Mouse (Mus musculus) lung, embryonic 16.5 days (tissue): ENCODE measurements around the gene Fam213a. TPM values are rescaled to one million over a fixed set of nuclear protein-coding genes. Genes with fewer than 3 reads are reported as not detected.

ENCODE experiments used
- ATAC-seq: fragments of 200-750 bp; cut with Nextera tagmentation; 2 replicates; pipeline ENCODE4 v1.8.0; 2017; ENCODE audit warnings: low read depth, mild to moderate bottlenecking, moderate library complexity
- H3K27ac ChIP-seq: fragments of 300-500 bp; sonication (generic); 2 replicates; pipeline ENCODE4 v1.5.1; 2014; ENCODE audit warnings: mild to moderate bottlenecking, control low read depth, low read length
- H3K27me3 ChIP-seq: fragments of 300-500 bp; sonication (generic); 2 replicates; pipeline ENCODE4 v1.6.1; 2014; ENCODE audit warnings: low read depth, low read length, mixed read lengths; ENCODE audit not compliant: control insufficient read depth, insufficient read depth
- H3K36me3 ChIP-seq: fragments of 300-500 bp; sonication (generic); 2 replicates; pipeline ENCODE4 v1.6.1; 2014; ENCODE audit warnings: low read length; ENCODE audit not compliant: control insufficient read depth, insufficient read depth
- H3K4me1 ChIP-seq: fragments of 300-500 bp; sonication (generic); replicated peaks from 2 replicates; pipeline ENCODE4 v1.6.1; 2014; ENCODE audit warnings: low read length, mixed read lengths; ENCODE audit not compliant: control insufficient read depth, insufficient read depth
- H3K4me2 ChIP-seq: fragments of 300-500 bp; sonication (generic); 2 replicates; pipeline ENCODE4 v1.6.1; 2014; ENCODE audit warnings: low read depth, low read length, control low read depth
- H3K4me3 ChIP-seq: fragments of 300-500 bp; sonication (generic); 2 replicates; pipeline ENCODE4 v1.5.1; 2014; ENCODE audit warnings: mild to moderate bottlenecking, low read length, control low read depth
- H3K9ac ChIP-seq: fragments of 300-500 bp; sonication (generic); 2 replicates; pipeline ENCODE4 v1.6.1; 2014; ENCODE audit warnings: low read length, control low read depth
- H3K9me3 ChIP-seq: fragments of 300-500 bp; sonication (generic); 2 replicates; pipeline ENCODE4 v1.6.1; 2016; ENCODE audit warnings: low read length; ENCODE audit not compliant: control insufficient read depth
- WGBS: fragments of 180-500 bp; shearing (Covaris S2); extraction: QIAGEN DNeasy Blood & Tissue Kit; methylation state at CpG from one replicate; pipeline ENCODE4 v1.1.7; 2014; 5-methylcytosine and 5-hydroxymethylcytosine counted together
- polyA plus RNA-seq: library from polyadenylated mRNA; unstranded; fragments of >200 nt; fragmentation: Nextera tagmentation; extraction: Ambion mirVana; gene quantifications from 2 replicates; pipeline ENCODE4 v1.2.1, GENCODE M21; 2015

Gene Fam213a
- polyA plus RNA-seq, 1 experiment from 2014 or later, result 132 TPM

DNA sequence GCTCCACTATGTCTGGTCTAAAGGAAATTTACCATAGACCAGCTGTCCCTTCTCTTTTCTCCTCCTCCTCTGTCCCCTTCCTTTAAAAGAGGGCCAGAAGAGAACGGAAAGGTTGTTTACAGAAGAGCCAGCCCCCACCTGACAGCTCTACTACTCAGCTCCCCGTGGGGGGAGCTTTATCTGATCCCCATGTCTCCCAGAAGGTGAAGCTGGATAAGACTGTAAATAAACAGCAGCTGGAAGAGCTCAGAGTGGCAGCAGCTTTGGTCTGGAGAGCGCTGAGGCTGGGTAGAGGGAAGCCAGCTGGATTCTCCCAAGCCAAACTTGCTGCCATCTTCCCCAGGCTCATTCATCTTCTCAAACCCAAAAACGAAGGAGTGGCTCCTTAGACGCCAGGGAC is 5.9 kb downstream of the Fam213a start:
- 11% methylated on average over 5 of the region's 5 CpGs for WGBS
- Histone ChIP-seq H3K4me1 (peaks cover 58% of the 10 kb centered on the region), H3K27me3 (no peaks in the 10 kb centered on the region), H3K4me3 (peak overlapping the region; percentile 17), H3K9me3 (no peaks in the 10 kb centered on the region), H3K36me3 (no peaks in the 10 kb centered on the region), H3K4me2 (peak overlapping the region; percentile 40), H3K9ac (0 out of 2 replicates have a peak overlapping the region, but pooled peaks have one; percentile 17), H3K27ac (peak overlapping the region; percentile 90)
- peak; percentile 90 for ATAC-seq

DNA sequence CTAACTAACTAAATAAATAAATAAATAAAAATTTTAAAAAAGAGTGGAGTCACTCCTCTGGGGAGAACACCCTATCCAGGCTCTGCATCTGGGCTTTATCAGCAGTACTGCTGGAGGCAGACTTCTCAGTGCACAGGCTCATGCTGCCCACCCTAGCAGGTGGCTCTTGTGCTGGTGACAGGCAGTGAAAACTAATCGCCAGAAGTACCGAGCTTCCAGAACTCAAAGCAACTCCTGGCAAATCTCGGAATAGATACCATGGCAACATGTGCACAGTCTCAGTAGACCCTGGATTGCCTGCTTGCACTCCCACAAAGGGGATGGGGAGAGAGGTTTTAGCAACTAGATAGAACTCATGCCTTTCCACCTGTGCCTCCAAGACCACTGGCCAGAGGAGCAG is 6.7 kb downstream of the Fam213a start:
- no peaks in the 10 kb centered on the region for H3K27me3 ChIP-seq
- no peak for ATAC-seq
- H3K9ac ChIP-seq, result no peak overlapping the region
- peaks cover 58% of the 10 kb centered on the region for H3K4me1 ChIP-seq
- H3K4me2 ChIP-seq, result peak overlapping the region; percentile 40
- WGBS, result 18% methylated on average over 3 of the region's 3 CpGs
- no peaks in the 10 kb centered on the region for H3K36me3 ChIP-seq
- peak overlapping the region; percentile 12; the same call in 1 of the 2 replicates for H3K4me3 ChIP-seq
- H3K9me3 ChIP-seq, result no peaks in the 10 kb centered on the region
- H3K27ac ChIP-seq, result peak overlapping the region; percentile 90

- Histone ChIP-seq H3K36me3 (peaks cover 4% of the 10 kb centered on the region; the same call in 1 of the 2 replicates), H3K9ac (no peak overlapping the region), H3K27ac (no peak overlapping the region), H3K27me3 (no peaks in the 10 kb centered on the region), H3K4me2 (peak overlapping the region; percentile 40), H3K4me1 (peaks cover 58% of the 10 kb centered on the region), H3K9me3 (no peaks in the 10 kb centered on the region), H3K4me3 (no peak overlapping the region)
- 82% methylated on average over 10 of the region's 10 CpGs for WGBS
- no peak for ATAC-seq
These were observed 7.3 kb downstream of the Fam213a start for GRCm38 (mm10) chr14:41006263-41006662.

GRCm38 (mm10) chr14:41005716-41006115 is 7.9 kb downstream of the Fam213a start:
- WGBS, result 75% methylated on average over 9 of the region's 9 CpGs
- no peak for ATAC-seq
- H3K36me3 ChIP-seq, result peaks cover 6% of the 10 kb centered on the region; the same call in 1 of the 2 replicates
- no peak overlapping the region for H3K4me3 ChIP-seq
- H3K4me1 ChIP-seq, result peaks cover 58% of the 10 kb centered on the region
- H3K27ac ChIP-seq, result no peak overlapping the region
- no peak overlapping the region for H3K4me2 ChIP-seq
- no peak overlapping the region for H3K9ac ChIP-seq
- no peaks in the 10 kb centered on the region for H3K27me3 ChIP-seq
- H3K9me3 ChIP-seq, result no peaks in the 10 kb centered on the region

- peaks cover 58% of the 10 kb centered on the region for H3K4me1 ChIP-seq
- no peaks in the 10 kb centered on the region for H3K9me3 ChIP-seq
- ATAC-seq, result no peak
- H3K4me3 ChIP-seq, result peak overlapping the region; percentile 38
- H3K9ac ChIP-seq, result peak overlapping the region; percentile 63
- peaks cover 6% of the 10 kb centered on the region; the same call in 1 of the 2 replicates for H3K36me3 ChIP-seq
- peak overlapping the region; percentile 50 for H3K4me2 ChIP-seq
- 25% methylated on average over 22 of the region's 22 CpGs for WGBS
- H3K27me3 ChIP-seq, result no peaks in the 10 kb centered on the region
- H3K27ac ChIP-seq, result peak overlapping the region; percentile 82
These were observed 9.1 kb downstream of the Fam213a start for GRCm38 (mm10) chr14:41004201-41005141.

DNA sequence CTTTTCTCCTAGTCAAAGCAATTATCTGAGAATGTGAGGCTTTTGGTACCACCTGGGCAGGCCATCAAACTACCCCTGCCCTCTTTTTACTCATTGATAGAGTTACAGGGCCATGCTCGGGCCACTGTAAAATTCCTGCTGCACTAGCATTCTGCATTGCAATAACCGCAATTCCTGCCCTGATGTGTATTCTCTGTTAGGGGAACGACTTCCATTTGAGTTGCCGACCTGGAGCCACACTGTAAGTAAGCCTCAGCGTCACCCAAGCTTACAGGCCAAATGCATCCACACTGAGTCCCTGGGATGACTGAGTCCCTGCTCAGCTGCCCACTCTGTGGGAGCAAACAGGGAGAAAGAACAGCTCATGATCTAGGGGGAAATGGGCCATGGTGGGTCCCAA is 12.0 kb downstream of the Fam213a start:
- no peak overlapping the region for H3K4me2 ChIP-seq
- 83% methylated on average over 5 of the region's 5 CpGs for WGBS
- H3K27ac ChIP-seq, result peak overlapping the region; percentile 62
- H3K9ac ChIP-seq, result no peak overlapping the region
- H3K36me3 ChIP-seq, result peaks cover 14% of the 10 kb centered on the region
- H3K4me3 ChIP-seq, result no peak overlapping the region
- ATAC-seq, result no peak
- no peaks in the 10 kb centered on the region for H3K27me3 ChIP-seq
- H3K9me3 ChIP-seq, result no peaks in the 10 kb centered on the region
- peaks cover 33% of the 10 kb centered on the region for H3K4me1 ChIP-seq

- H3K4me3 ChIP-seq, result no peak overlapping the region
- no peaks in the 10 kb centered on the region for H3K27me3 ChIP-seq
- H3K9ac ChIP-seq, result no peak overlapping the region
- ATAC-seq, result no peak
- H3K36me3 ChIP-seq, result peaks cover 14% of the 10 kb centered on the region
- no peak overlapping the region for H3K27ac ChIP-seq
- WGBS, result 75% methylated on average over 4 of the region's 4 CpGs
- H3K9me3 ChIP-seq, result no peaks in the 10 kb centered on the region
- H3K4me1 ChIP-seq, result peaks cover 25% of the 10 kb centered on the region
- no peak overlapping the region for H3K4me2 ChIP-seq
These were observed 12.8 kb downstream of the Fam213a start for GRCm38 (mm10) chr14:41000801-41001200.

GRCm38 (mm10) chr14:40999904-41000645 is 13.5 kb downstream of the Fam213a start:
- Histone ChIP-seq H3K9ac (no peak overlapping the region), H3K27me3 (no peaks in the 10 kb centered on the region), H3K4me2 (no peak overlapping the region), H3K4me3 (no peak overlapping the region), H3K36me3 (peaks cover 14% of the 10 kb centered on the region), H3K4me1 (peaks cover 18% of the 10 kb centered on the region), H3K27ac (no peak overlapping the region), H3K9me3 (no peaks in the 10 kb centered on the region)
- ATAC-seq, result no peak
- WGBS, result 84% methylated on average over 7 of the region's 7 CpGs

DNA sequence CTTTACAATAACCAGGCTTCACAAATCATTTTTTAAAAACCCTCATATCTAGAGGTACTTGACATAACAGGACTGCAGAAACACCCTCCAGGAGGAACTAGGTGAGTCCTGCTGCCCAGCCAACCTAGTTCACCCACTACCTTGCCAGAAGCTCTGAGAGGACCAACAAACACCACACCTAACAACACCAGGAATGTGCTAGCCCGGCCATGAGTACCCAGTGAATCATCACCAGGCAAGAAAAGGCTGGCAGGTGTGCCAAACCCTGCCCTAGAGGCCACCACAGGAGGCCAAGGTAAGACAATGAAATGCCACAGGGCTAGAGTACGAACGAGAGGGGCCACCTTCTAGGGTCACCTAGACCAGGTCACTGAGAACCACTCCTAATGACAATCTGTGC is 17.4 kb downstream of the Fam213a start:
- Histone ChIP-seq H3K27me3 (no peaks in the 10 kb centered on the region), H3K36me3 (peaks cover 12% of the 10 kb centered on the region), H3K4me3 (no peak overlapping the region), H3K4me2 (no peak overlapping the region), H3K27ac (no peak overlapping the region), H3K9ac (no peak overlapping the region), H3K4me1 (peaks cover 6% of the 10 kb centered on the region; the same call in 1 of the 2 replicates), H3K9me3 (no peaks in the 10 kb centered on the region)
- ATAC-seq, result 0 out of 2 replicates have a peak, but pooled peaks have one; percentile 18
- 79% methylated on average over 3 of the region's 3 CpGs for WGBS
